Mouse (Mus musculus) layer of hippocampus, adult 2 months (tissue): Measurements from ENCODE around the gene Icmt. TPM values are rescaled to one million over a fixed set of nuclear protein-coding genes. Genes with fewer than 3 reads are reported as not detected.
A peak's percentile ranks its signal among the peaks of the same experiment; 100 is the strongest.

Source experiments
- DNase-seq, 2 experiments: peaks; one replicate each; pipeline ENCODE4 v3.0.0; 2022; ENCODE audit warnings: low spot score in 2 of 2
- H3K27ac ChIP-seq: fragments of 200-600 bp; 2 replicates; pipeline ENCODE4 v1.8.1; 2022
- H3K4me3 ChIP-seq: fragments of 200-600 bp; 2 replicates; pipeline ENCODE4 v1.8.1; 2022; ENCODE audit warnings: mild to moderate bottlenecking
- CTCF ChIP-seq: fragments of 200-600 bp; conservative IDR thresholded peaks from 2 replicates; pipeline ENCODE4 v1.8.1; 2022; ENCODE audit warnings: antibody characterized with exemption, mild to moderate bottlenecking, moderate library complexity
- total RNA-seq, 2 experiments: library from RNA; stranded (reverse); gene quantifications; 2 replicates each; pipeline ENCODE4 v1.2.3; 2021

Gene Icmt
- total RNA-seq, 2 experiments from 2014 or later = 42.3 to 43.0 TPM

GRCm38 (mm10) chr4:152266236-152266895 lies 30.7 kb upstream of the Icmt start:
- TF ChIP-seq CTCF = no peak

GRCm38 (mm10) chr4:152267748-152268369 lies 29.2 kb upstream of the Icmt start:
- no peak for DNase-seq
- Histone ChIP-seq H3K27ac (peak overlapping the region; percentile 65), H3K4me3 (no peak overlapping the region)
- TF ChIP-seq CTCF = no peak

More at GRCm38 (mm10) chr4:152266236-152266895, 30.7 kb upstream of the Icmt start:
- H3K4me3 ChIP-seq = no peak overlapping the region
- peak overlapping the region; percentile 49 for H3K27ac ChIP-seq
- peak; percentile 56 to 73 for DNase-seq

GRCm38 (mm10) chr4:152269967-152270366 lies 27.1 kb upstream of the Icmt start:
- TF ChIP-seq CTCF = no peak
- Histone ChIP-seq H3K4me3 (no peak overlapping the region), H3K27ac (no peak overlapping the region)
- DNase-seq = no peak

GRCm38 (mm10) chr4:152270599-152270998 lies 26.4 kb upstream of the Icmt start:
- no peak for DNase-seq
- Histone ChIP-seq H3K4me3 (no peak overlapping the region), H3K27ac (no peak overlapping the region)
- TF ChIP-seq CTCF = no peak

GRCm38 (mm10) chr4:152271334-152271733 lies 25.7 kb upstream of the Icmt start:
- H3K4me3 ChIP-seq = no peak overlapping the region
- no peak for DNase-seq
- no peak for TF ChIP-seq CTCF
- H3K27ac ChIP-seq = no peak overlapping the region

GRCm38 (mm10) chr4:152272006-152272405 lies 25.0 kb upstream of the Icmt start:
- Histone ChIP-seq H3K27ac (no peak overlapping the region), H3K4me3 (no peak overlapping the region)
- no peak for DNase-seq
- no peak for TF ChIP-seq CTCF

GRCm38 (mm10) chr4:152272449-152273049 lies 24.5 kb upstream of the Icmt start:
- TF ChIP-seq CTCF = peak; percentile 67
- Histone ChIP-seq H3K27ac (peak overlapping the region; percentile 39; the same call in 1 of the 2 replicates), H3K4me3 (no peak overlapping the region)
- no peak for DNase-seq

- DNase-seq = no peak
- TF ChIP-seq CTCF = no peak
- Histone ChIP-seq H3K4me3 (no peak overlapping the region), H3K27ac (peak overlapping the region; percentile 39; the same call in 1 of the 2 replicates)
Measured at GRCm38 (mm10) chr4:152273191-152273590, 23.8 kb upstream of the Icmt start.

- no peak for DNase-seq
- Histone ChIP-seq H3K27ac (peak within 1 kb of the TSS; percentile 39; the same call in 1 of the 2 replicates), H3K4me3 (peak within 1 kb of the TSS; percentile 54)
- TF ChIP-seq CTCF = no peak
Measured at GRCm38 (mm10) chr4:152273621-152274236, 23.3 kb upstream of the Icmt start, which contains the start of gene Gpr153. Gene Gpr153 (plus strand): TSS chr4:152274232.

GRCm38 (mm10) chr4:152274681-152275131 lies 22.3 kb upstream of the Icmt start:
- DNase-seq = no peak
- peak overlapping the region; percentile 54 for H3K4me3 ChIP-seq
- H3K27ac ChIP-seq = no peak overlapping the region
- TF ChIP-seq CTCF = no peak

GRCm38 (mm10) chr4:152276389-152277347 lies 20.4 kb upstream of the Icmt start:
- peak; percentile 86 for TF ChIP-seq CTCF
- Histone ChIP-seq H3K27ac (no peak overlapping the region), H3K4me3 (no peak overlapping the region)
- DNase-seq = peak in 1 of 2 experiments; percentile 42

GRCm38 (mm10) chr4:152277916-152278315 lies 19.1 kb upstream of the Icmt start:
- TF ChIP-seq CTCF = peak; percentile 42
- H3K27ac ChIP-seq = no peak overlapping the region
- no peak overlapping the region for H3K4me3 ChIP-seq
- no peak for DNase-seq
